Mouse (Mus musculus): ENCODE measurements around the gene Tnik.
A peak's percentile ranks its signal among the peaks of the same experiment; 100 is the strongest.

The Tnik gene

GRCm38 (mm10) chr3:28554934-28555333 lies 291.9 kb downstream of the Tnik start:
- no peak for DNase-seq

DNA sequence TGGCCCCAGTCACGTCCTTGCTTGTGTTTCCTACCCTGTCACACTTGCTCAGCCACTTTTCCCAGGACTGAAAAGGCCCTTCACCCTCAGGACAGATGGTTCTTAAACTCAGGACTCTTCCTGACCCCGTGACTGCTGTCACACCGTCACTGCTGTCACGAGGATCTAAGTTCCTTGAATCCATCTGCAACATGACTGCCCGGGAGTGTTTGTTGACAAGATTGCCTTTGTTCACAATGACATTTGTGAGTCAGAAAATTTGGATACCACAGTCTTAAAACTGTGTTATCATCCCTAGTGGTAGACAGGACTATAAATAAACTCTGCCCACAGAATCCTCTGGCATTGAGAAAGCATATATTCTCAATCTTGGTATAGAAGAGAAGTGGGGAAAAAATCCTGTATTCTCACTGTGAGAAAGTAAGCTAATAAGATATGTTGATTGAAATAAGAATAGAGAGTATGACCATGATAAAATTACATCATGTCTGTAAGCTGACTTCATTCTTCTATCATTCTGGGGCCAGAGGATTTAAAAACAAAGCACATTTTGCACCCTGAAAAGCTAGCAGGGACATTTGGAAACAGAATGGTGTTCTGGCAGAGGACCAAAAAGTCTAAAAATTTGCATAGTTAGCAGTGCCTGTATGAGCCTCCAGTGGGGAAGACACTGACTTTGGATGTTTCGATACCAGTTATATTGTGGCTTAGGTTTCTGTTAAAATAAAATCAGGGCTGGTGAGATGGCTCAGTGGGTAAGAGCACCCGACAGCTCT lies 293.0 kb downstream of the Tnik start:
- DNase-seq: no peak

GRCm38 (mm10) chr3:28558328-28558871 lies 295.4 kb downstream of the Tnik start:
- DNase-seq: no peak

- DNase-seq: no peak
These were observed 298.4 kb downstream of the Tnik start for GRCm38 (mm10) chr3:28561408-28561807.

DNA sequence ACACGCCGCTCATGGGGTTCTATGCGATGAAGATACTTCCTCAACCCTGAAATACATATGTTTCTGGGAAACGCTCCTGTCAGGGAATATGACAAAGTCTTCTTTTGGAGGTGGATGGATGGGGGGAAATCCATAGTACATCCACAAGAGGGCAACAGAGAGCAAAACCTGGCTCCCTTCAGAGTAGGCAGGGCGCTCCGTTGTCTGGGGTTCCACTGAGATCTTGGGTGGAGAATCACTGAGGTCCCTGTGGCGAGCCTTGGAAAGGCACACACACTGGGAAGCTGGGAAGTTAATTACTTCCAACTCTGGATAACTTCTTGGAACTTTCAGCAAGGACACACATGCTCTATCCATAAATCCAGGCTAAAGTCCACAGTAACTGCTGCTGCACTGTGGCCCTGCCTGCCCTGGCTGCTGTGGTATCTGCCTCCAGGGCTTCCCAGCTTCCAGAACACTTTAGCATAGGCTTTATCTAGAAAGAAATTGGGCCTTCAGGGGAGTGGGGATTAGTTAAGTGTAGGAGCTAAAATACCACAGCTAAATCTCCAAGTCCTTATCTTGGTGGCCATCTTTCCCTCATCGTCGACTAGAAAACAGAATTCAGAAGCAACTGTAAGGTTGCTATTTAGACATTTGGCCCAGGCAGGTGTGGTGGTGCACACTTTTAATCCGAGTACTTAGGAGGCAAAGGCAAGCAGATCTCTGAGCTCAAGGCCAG lies 299.8 kb downstream of the Tnik start:
- peak; percentile 28 for DNase-seq

GRCm38 (mm10) chr3:28564370-28565357 lies 301.6 kb downstream of the Tnik start:
- DNase-seq: no peak

DNA sequence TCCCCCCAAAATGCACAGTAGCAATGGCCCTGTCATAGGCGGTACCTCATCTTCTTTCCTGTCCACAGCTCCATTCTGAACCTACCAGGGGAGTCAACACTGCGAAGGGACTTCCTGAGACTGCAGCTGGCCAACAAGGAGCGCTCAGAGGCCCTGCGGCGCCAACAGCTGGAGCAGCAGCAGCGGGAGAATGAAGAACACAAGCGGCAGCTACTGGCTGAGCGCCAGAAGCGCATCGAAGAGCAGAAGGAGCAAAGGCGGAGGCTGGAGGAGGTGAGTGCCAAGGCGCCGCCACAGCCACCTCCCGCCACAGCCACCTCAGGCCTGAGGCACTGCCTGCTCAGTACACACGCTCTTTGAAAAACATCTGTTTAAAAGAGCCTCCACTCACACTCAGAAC lies 314.3 kb downstream of the Tnik start:
- DNase-seq: peak; percentile 51

- DNase-seq: no peak
These were observed 316.1 kb downstream of the Tnik start for GRCm38 (mm10) chr3:28578950-28579615.

DNA sequence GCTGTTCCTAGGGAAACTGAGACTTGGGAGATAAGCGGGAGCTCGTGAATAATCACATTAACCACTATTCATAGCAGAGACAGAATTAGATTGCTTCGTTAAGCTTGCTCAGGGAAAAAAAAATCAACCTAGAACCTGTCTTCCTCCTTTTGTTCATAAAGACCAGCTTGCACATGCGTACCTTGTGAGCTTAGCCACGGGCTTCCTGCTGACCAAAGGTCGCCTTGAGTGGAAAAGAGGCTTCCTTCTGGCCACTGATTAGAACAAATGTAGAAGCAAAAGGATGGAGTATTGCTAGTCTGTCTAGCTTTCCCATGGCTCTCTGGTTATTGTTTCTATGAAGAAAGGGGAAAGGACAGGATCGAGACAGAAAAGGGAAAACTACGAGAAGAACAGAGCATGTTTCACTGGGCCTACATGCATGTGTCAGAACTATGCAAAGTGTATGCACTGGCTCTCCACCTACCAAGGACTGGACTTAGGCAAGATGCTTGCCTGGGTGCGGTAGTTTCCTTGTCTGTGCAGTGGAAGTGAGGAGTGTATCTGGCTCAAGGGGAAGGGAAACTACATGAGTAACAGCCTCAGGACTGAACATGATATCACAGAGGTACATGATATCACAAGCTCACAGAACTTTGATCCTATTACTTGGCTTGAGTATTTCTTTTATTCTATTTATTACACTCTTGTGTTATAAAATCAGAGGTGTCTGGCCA lies 322.9 kb downstream of the Tnik start:
- DNase-seq: no peak

GRCm38 (mm10) chr3:28587808-28588207 lies 324.8 kb downstream of the Tnik start:
- peak; percentile 4 for DNase-seq

DNA sequence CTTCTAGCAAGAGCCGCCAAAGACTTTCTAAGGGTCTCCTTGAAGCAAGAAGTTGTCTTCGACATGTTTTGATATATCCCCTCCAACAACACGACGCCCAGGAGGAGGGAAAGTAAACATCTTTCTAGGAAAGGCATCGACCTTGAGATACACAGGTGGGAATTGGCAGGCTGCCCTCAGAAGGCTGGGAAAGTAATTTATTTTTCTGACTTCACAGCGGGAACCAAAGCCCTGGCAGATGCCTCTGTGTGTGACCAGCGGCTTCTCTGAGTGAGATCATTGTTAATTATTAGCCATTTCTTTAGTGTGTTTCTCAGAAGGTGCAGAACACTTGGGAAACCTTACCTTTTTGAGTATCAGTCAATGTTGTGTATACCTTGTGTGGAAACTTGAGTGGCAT lies 328.3 kb downstream of the Tnik start:
- peak; percentile 82 for DNase-seq

GRCm38 (mm10) chr3:28593922-28594321 lies 330.9 kb downstream of the Tnik start:
- DNase-seq: no peak

DNA sequence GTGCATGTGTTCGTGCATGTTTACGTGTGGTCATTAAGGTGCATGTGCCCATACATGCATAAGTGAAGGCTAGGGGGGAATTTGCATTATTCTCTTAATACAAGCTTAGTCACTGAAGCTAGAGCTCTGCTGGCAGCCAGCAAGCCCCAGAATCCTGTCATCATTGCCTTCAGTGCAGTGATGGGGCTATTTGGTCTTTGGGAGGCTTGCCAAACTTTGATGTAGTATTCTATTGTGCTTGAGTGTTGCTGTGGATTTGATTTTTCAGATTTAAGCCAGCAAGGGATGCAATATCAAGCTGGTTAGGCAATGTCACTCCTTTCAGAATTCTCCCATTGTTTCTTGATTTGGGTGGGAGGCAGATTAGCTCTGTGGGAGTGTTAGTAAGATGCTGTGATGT lies 336.5 kb downstream of the Tnik start:
- no peak for DNase-seq

DNA sequence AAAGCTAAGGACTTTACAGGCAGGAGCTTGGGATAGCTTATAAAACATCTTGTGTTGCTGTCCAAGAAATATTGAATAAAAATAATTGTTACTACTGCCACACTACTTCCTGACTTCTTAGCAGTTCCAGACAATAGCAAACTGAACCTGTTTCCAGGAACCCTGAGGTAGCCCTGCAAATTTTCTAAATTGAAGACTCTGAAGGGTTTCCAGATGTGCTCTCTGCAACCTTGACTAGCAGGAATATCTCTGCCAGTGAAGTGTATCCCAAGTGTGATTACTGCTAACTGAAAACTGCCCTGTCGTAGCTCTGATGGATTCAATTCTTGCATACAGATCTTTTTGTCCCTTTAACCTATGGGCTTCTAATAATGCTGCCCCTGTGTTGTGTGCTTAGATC lies 343.7 kb downstream of the Tnik start:
- no peak for DNase-seq

- DNase-seq: no peak
These were observed 349.3 kb downstream of the Tnik start for GRCm38 (mm10) chr3:28612330-28612729.

DNA sequence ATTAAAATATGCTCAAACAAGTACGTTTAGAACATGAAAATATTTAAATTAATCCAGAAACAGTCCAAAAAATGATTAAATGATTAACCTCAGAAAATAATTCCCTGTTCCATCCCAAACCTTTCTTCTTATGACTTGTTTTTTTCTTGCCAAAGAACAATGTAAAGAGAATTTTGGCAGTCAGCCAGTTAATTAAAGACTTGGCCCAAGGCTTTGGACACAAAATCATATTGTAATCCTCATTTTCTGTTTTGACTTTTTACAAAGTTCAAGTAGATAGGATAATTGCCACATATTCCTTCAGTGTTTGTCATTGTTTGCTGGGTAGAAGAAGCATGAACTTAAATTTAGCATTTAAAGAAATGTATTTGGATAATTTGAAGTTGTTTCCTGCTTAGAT lies 353.4 kb downstream of the Tnik start:
- no peak for DNase-seq

- no peak for DNase-seq
These were observed 354.1 kb downstream of the Tnik start for GRCm38 (mm10) chr3:28617008-28617627.

- no peak for DNase-seq
These were observed 358.8 kb downstream of the Tnik start for GRCm38 (mm10) chr3:28621792-28622191.

DNA sequence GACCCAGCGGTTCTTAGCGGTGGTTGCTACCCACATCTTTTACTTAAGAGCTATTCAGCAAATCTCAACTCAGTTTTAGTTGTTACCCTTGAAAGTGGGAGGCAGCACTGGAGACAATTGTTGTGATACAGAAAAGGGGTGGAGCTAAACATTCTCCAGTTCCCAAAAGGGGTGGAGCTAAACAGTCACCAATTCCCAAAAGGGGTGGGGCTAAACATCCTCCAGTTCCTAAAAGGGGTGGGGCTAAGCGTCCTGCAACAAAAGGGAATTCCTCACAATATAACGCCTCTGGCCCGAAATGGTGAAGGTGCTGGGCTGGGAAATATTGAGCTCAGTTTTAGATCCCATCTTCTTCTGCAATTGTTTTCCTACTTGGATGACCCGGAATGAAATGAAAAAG lies 363.8 kb downstream of the Tnik start:
- no peak for DNase-seq

DNA sequence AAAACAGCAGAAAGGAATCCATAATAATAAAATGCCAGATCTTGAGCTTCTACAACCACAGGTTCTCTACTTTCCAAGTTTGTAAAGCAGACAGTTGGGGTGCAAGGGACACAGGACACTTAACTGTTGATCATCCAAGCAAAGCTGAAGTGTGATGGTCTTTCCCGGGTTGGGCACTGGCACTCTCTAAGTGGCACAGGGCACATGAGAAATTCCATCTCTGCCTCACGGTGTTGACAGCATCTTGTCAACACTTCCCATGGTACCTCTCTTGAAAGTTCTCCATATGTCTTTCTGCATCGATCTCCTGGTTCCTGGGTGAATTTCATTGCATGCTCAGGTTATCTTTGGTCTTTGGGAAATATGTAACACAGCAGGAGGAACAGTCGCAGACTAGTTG lies 373.8 kb downstream of the Tnik start:
- no peak for DNase-seq

- peak; percentile 14 for DNase-seq
These were observed 375.9 kb downstream of the Tnik start for GRCm38 (mm10) chr3:28638957-28639356.

Data from kidney, postnatal 14 days (tissue).